Mouse (Mus musculus): Measurements from ENCODE around the gene Csn1s2a. TPM values are rescaled to one million over a fixed set of nuclear protein-coding genes. Genes with fewer than 3 reads are reported as not detected.
"Not testable (repeated sequence)": the region's sequence is repeated elsewhere in the genome, so short reads cannot be mapped to it uniquely, and the experiment has no call there.

The Csn1s2a gene
- not detected for total RNA-seq (2021)

DNA sequence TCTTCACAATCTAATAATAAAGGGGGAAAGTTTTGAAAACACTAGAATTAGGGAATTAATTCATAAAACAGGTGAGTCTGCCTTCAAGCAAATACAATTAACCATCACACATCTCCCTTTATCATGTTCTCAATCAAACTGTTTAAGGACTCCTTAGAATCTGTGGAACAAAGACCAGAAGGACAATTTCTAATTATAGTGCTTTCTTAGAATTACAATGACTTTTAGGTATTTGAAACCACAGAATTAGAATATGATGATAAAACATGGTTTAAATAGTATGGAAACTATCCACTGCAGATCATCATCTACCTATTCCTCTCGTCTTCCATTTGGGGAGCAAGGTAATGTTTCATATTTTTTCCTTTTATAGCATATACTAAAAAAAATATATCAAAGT, at the start of gene Csn1s2a:
TSS of gene Csn1s2a (plus strand) at position 301 of the 400 bp plus-strand sequence.
- no peak for DNase-seq

DNA sequence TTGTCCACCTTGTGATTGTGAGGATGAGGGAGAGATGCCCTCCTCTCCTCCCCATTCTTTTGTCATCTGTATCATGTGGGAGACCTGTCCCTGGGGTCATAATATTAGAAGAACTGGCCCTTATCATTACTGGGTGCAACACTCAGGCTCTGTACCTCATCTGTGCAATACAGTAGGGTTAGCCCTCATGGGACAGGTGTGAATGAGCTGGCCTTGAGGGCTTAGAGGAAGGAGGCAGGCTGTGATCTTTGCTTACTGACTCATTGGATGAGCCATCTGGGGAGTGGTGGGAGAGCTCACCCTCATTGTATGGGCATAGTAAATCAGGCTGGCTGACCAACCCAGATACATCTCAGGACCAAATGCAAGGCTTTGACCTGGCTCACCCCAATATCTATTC, 39.5 kb upstream of the Csn1s2a start:
- no peak for DNase-seq

DNA sequence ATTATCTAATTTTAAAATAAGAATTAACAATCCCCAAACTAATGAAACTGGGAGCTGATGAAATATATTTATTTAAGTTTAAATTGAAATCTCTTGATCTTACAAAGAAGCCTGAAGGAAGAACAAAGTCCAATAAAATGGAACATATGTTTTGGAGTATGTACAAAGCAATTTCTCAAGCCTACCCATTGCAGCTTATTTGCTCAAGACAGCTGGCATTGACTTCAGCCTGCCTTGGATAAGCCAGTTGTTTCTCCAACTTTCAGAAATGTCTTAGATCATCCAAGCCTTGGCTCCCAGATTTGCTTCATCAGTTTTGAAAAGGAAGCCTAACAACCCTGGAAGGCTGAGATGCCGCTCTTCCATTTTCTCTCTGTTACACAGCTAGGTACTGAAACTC, 20.9 kb upstream of the Csn1s2a start:
- DNase-seq, result no peak

DNA sequence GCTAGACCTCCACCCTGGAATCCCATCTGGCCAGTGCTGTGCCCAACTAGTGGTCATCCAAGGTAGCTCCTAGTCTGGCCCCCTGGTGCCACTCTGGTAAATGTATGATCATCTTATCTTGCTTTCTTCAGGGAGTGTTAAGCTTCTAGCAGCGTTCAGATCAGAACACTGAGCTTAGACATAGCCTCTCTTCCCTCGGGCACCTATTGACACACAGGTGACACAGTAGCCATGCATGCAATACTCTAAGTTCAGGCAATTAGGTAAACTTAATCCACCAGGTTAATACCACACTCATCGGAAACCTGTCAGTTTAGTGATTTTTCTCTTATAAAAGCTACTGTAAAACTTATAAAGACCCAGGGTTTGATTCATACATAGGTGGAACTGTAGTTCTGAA, 9.8 kb upstream of the Csn1s2a start:
- no peak for DNase-seq

DNA sequence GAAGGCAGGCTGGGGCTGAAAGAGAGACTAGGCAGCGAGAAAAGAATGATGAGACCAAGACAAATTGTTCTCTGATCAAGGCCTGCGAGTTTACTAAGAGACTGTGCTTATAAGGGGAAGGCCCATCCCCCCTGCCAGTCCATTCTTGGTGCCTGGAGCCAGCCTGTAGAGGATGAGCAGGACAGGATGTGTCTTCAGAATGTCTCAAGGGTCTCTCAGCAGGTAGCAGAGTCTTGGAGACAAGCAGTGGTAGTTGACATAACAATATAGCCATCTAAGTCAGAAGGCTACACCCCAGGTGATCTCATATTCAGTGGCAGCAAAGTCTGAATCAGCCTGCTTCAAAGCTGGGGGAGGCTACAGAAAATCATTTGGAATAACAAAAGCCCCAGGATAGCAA, 2.2 kb upstream of the Csn1s2a start:
- not testable (repeated sequence) for DNase-seq

DNA sequence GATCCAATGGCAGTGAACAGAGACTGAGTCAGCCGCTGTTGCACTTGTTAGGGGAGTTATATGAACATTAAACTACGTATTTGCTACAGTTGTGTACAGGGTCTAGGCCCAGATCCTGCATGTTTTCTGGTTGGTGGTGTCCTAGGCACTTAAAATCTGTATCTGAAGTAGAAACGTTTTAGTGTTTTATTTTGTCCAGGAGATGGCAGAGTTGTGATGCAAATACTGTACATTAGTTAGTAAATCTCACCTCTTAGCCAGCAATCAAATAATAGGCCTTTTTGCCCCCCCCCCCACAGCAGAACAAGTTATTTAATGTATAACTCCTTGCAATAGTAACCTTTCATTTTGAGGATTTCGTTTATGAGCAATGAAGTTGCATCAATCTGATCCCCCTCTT, 8.4 kb downstream of the Csn1s2a start:
- no peak for DNase-seq

DNA sequence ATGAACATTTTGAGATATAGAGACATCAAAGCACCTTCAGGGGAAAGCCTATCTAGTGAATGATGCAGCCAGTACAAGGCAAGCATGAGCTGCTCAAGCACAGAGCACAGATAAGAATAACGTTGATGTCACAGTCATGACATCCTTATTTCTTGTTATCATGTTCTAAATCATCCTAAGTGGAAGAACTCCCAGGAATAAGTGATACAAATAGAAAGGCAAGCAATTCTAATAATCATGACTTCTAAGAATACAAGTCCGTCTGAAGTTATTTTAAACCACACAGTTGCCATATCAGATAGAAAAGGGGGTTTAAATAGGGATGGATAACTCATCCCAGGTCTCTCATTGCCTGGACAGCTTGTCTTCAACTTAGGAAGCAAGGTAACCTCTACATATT, 33.4 kb downstream of the Csn1s2a start, which contains the start of gene Csn1s2b:
TSS of gene Csn1s2b (plus strand) at position 301 of the 400 bp plus-strand sequence.
- no peak for DNase-seq

DNA sequence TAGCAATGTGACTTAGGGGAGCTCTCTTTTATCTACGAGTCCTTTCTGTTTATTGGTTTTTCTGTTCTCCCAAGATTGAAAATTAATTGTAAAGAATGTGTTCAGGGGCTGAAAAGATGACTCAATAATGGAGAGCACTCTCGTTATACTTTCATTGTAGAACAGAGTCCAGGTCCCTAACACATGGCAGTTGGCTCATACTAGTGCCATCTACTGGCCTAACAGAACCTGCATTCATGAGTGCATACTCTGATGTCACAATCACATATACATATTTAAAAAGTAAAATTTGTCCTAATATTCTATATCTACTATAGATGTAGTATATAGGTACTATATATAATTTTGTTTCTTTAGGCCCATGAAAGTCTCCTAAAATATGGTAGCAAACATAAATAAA, 34.9 kb downstream of the Csn1s2a start:
- DNase-seq, result no peak

DNA sequence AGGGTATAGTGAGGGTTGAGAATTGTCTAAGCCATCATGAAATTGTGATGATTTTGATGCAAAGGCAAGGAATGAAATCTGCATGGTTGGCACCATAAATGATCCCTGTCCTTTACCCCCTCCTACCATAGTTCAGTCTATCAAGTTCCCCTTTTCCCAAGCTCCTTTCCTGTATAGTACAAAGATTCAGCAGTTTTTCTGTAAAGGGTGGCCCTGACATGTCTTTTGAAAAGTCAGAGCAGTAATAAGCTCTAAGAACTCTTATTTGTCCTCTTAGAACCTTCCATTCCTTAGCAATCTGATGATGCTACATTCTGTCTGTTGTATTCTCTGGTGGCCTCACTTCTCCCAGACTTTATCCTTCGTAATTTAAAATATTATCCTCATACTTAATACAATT, 51.0 kb downstream of the Csn1s2a start, which contains the start of gene Prr27:
TSS of gene Prr27 (plus strand) at position 301 of the 400 bp plus-strand sequence.
- DNase-seq, result no peak

Other genes with a start within 250 kb of the Csn1s2a start
- gene Sult1b1, start 236.4 kb upstream of the Csn1s2a start, total RNA-seq (2021), result not detected
- not detected for gene Sult1d1, start 205.5 kb upstream of the Csn1s2a start, total RNA-seq (2021)
- gene Sult1e1, start 183.0 kb upstream of the Csn1s2a start, total RNA-seq (2021), result not detected
- gene Csn1s1, start 108.4 kb upstream of the Csn1s2a start, total RNA-seq (2021), result not detected
- not detected for gene Csn2, start 74.9 kb upstream of the Csn1s2a start, total RNA-seq (2021)
- gene Csn1s2b, start 33.5 kb downstream of the Csn1s2a start, total RNA-seq (2021), result not detected
- not detected for gene Prr27, start 51.1 kb downstream of the Csn1s2a start, total RNA-seq (2021)
- gene Odam, start 110.5 kb downstream of the Csn1s2a start, total RNA-seq (2021), result not detected
- not detected for gene Csn3, start 151.0 kb downstream of the Csn1s2a start, total RNA-seq (2021)
- gene 2310003L06Rik, start 194.9 kb downstream of the Csn1s2a start, total RNA-seq (2021), result not detected
- gene Gm28434, start 194.9 kb downstream of the Csn1s2a start, total RNA-seq (2021), result not detected
- not detected for gene Cabs1, start 204.9 kb downstream of the Csn1s2a start, total RNA-seq (2021)
- not detected for gene Smr3a, start 228.0 kb downstream of the Csn1s2a start, total RNA-seq (2021)